Mouse (Mus musculus) forebrain, embryonic 15.5 days (tissue): Measurements from ENCODE around the gene Sgcd. TPM values are rescaled to one million over a fixed set of nuclear protein-coding genes. Genes with fewer than 3 reads are reported as not detected.
"Not testable (repeated sequence)": the region's sequence is repeated elsewhere in the genome, so short reads cannot be mapped to it uniquely, and the experiment has no call there.

Experiments
- ATAC-seq: fragments of 200-750 bp; cut with Nextera tagmentation; replicated peaks from 2 replicates; pipeline ENCODE4 v1.8.0; 2017; ENCODE audit warnings: mild to moderate bottlenecking, moderate TSS enrichment, moderate library complexity
- H3K27ac ChIP-seq: fragments of 300-500 bp; sonication (generic); replicated peaks from 2 replicates; pipeline ENCODE4 v1.5.1; 2015; ENCODE audit warnings: mild to moderate bottlenecking, inconsistent platforms
- H3K27me3 ChIP-seq: fragments of 300-500 bp; sonication (generic); 2 replicates; pipeline ENCODE4 v1.6.1; 2015; ENCODE audit warnings: inconsistent platforms
- H3K36me3 ChIP-seq: fragments of 300-500 bp; sonication (generic); 2 replicates; pipeline ENCODE4 v1.6.1; 2015; ENCODE audit warnings: mild to moderate bottlenecking, inconsistent platforms
- H3K4me1 ChIP-seq: fragments of 300-500 bp; sonication (generic); 2 replicates; pipeline ENCODE4 v1.6.1; 2015; ENCODE audit warnings: inconsistent platforms
- H3K4me2 ChIP-seq: fragments of 300-500 bp; sonication (generic); replicated peaks from 2 replicates; pipeline ENCODE4 v1.6.1; 2015; ENCODE audit warnings: mild to moderate bottlenecking, inconsistent platforms
- H3K4me3 ChIP-seq: fragments of 300-500 bp; sonication (generic); 2 replicates; pipeline ENCODE4 v1.5.1; 2015; ENCODE audit warnings: mild to moderate bottlenecking, inconsistent platforms
- H3K9ac ChIP-seq: fragments of 300-500 bp; sonication (generic); replicated peaks from 2 replicates; pipeline ENCODE4 v1.6.1; 2015; ENCODE audit warnings: mild to moderate bottlenecking, inconsistent platforms
- H3K9me3 ChIP-seq: fragments of 300-500 bp; sonication (generic); 2 replicates; pipeline ENCODE4 v1.6.1; 2016; ENCODE audit warnings: inconsistent platforms
- WGBS: fragments of 180-500 bp; shearing (Covaris S2); methylation state at CpG from one replicate; pipeline ENCODE4 v1.1.7; 2015; ENCODE audit warnings: mixed read lengths; 5-methylcytosine and 5-hydroxymethylcytosine counted together
- polyA plus RNA-seq: library from polyadenylated mRNA; unstranded; fragments of >200 nt; fragmentation: Nextera tagmentation; extraction: Ambion mirVana; gene quantifications from 2 replicates; pipeline ENCODE4 v1.2.1, GENCODE M21; 2015

The Sgcd gene
- polyA plus RNA-seq, 1 experiment from 2014 or later = 3.2 TPM

GRCm38 (mm10) chr11:47442266-47442665 lies 546.5 kb downstream of the Sgcd start:
- WGBS = 68% methylated on average over 2 of the region's 2 CpGs
- no peaks in the 10 kb centered on the region for H3K4me1 ChIP-seq

GRCm38 (mm10) chr11:47399607-47400006 lies 589.2 kb downstream of the Sgcd start:
- no peaks in the 10 kb centered on the region for H3K36me3 ChIP-seq
- no peak overlapping the region for H3K4me2 ChIP-seq
- H3K9me3 ChIP-seq = no peaks in the 10 kb centered on the region
- no peak overlapping the region for H3K27ac ChIP-seq
- no peak overlapping the region for H3K9ac ChIP-seq
- no peaks in the 10 kb centered on the region for H3K4me1 ChIP-seq
- ATAC-seq = no peak
- WGBS = 10% methylated on average over 3 of the region's 3 CpGs
- H3K27me3 ChIP-seq = no peaks in the 10 kb centered on the region
- H3K4me3 ChIP-seq = no peak overlapping the region

More at GRCm38 (mm10) chr11:47442266-47442665, 546.5 kb downstream of the Sgcd start:
- H3K4me3 ChIP-seq = no peak overlapping the region
- H3K4me2 ChIP-seq = no peak overlapping the region
- ATAC-seq = no peak
- H3K36me3 ChIP-seq = no peaks in the 10 kb centered on the region
- no peaks in the 10 kb centered on the region for H3K27me3 ChIP-seq
- no peak overlapping the region for H3K9ac ChIP-seq
- H3K9me3 ChIP-seq = no peaks in the 10 kb centered on the region
- H3K27ac ChIP-seq = no peak overlapping the region

- H3K9me3 ChIP-seq, H3K4me3 ChIP-seq, H3K36me3 ChIP-seq, H3K27me3 ChIP-seq, H3K27ac ChIP-seq, H3K9ac ChIP-seq, H3K4me2 ChIP-seq, H3K4me1 ChIP-seq, ATAC-seq: not testable (repeated sequence)
- 82% methylated on average over 2 of the region's 2 CpGs for WGBS
Observed at GRCm38 (mm10) chr11:47390798-47391197, 598.0 kb downstream of the Sgcd start.

GRCm38 (mm10) chr11:47389327-47389726 lies 599.4 kb downstream of the Sgcd start:
- H3K4me2 ChIP-seq = no peak overlapping the region
- H3K9me3 ChIP-seq = no peaks in the 10 kb centered on the region
- no peaks in the 10 kb centered on the region for H3K36me3 ChIP-seq
- H3K4me1 ChIP-seq = no peaks in the 10 kb centered on the region
- no peak overlapping the region for H3K9ac ChIP-seq
- no peak overlapping the region for H3K4me3 ChIP-seq
- ATAC-seq = no peak
- no peak overlapping the region for H3K27ac ChIP-seq
- no peaks in the 10 kb centered on the region for H3K27me3 ChIP-seq

GRCm38 (mm10) chr11:47387726-47388125 lies 601.0 kb downstream of the Sgcd start:
- Histone ChIP-seq H3K9ac (no peak overlapping the region), H3K4me1 (no peaks in the 10 kb centered on the region), H3K36me3 (no peaks in the 10 kb centered on the region), H3K4me2 (no peak overlapping the region), H3K27ac (no peak overlapping the region), H3K9me3 (no peaks in the 10 kb centered on the region), H3K27me3 (no peaks in the 10 kb centered on the region), H3K4me3 (no peak overlapping the region)
- WGBS = 89% methylated on average over 3 of the region's 3 CpGs
- no peak for ATAC-seq

- no peaks in the 10 kb centered on the region for H3K4me1 ChIP-seq
- no peaks in the 10 kb centered on the region for H3K9me3 ChIP-seq
- no peak overlapping the region for H3K27ac ChIP-seq
- H3K9ac ChIP-seq = no peak overlapping the region
- no peak overlapping the region for H3K4me2 ChIP-seq
- H3K4me3 ChIP-seq = no peak overlapping the region
- no peak for ATAC-seq
- H3K27me3 ChIP-seq = no peaks in the 10 kb centered on the region
- no peaks in the 10 kb centered on the region for H3K36me3 ChIP-seq
Observed at GRCm38 (mm10) chr11:47386136-47386535, 602.6 kb downstream of the Sgcd start.

GRCm38 (mm10) chr11:47379630-47379958 lies 609.2 kb downstream of the Sgcd start:
- Histone ChIP-seq H3K9me3 (no peaks in the 10 kb centered on the region), H3K4me1 (peaks cover 11% of the 10 kb centered on the region), H3K27me3 (no peaks in the 10 kb centered on the region), H3K27ac (0 out of 2 replicates have a peak overlapping the region, but pooled peaks have one; percentile 23), H3K4me2 (peak overlapping the region; percentile 64), H3K4me3 (no peak overlapping the region; the same call in 1 of the 2 replicates), H3K36me3 (no peaks in the 10 kb centered on the region), H3K9ac (no peak overlapping the region)
- WGBS = 51% methylated on average over 4 of the region's 4 CpGs
- no peak for ATAC-seq

GRCm38 (mm10) chr11:47378843-47379629 lies 609.7 kb downstream of the Sgcd start:
- Histone ChIP-seq H3K4me3 (peak overlapping the region; percentile 34), H3K4me2 (peak overlapping the region; percentile 64), H3K36me3 (no peaks in the 10 kb centered on the region), H3K27me3 (no peaks in the 10 kb centered on the region), H3K27ac (peak overlapping the region; percentile 23), H3K9me3 (no peaks in the 10 kb centered on the region), H3K9ac (peak overlapping the region; percentile 46), H3K4me1 (peaks cover 11% of the 10 kb centered on the region)
- WGBS = 9% methylated on average over 25 of the region's 25 CpGs
- peak; percentile 88 for ATAC-seq

- H3K9me3 ChIP-seq = no peaks in the 10 kb centered on the region
- H3K4me1 ChIP-seq = peaks cover 11% of the 10 kb centered on the region
- H3K36me3 ChIP-seq = no peaks in the 10 kb centered on the region
- no peaks in the 10 kb centered on the region for H3K27me3 ChIP-seq
- 75% methylated on average over 6 of the region's 6 CpGs for WGBS
- no peak overlapping the region for H3K4me3 ChIP-seq
- no peak for ATAC-seq
- H3K9ac ChIP-seq = no peak overlapping the region
- H3K4me2 ChIP-seq = no peak overlapping the region
- no peak overlapping the region for H3K27ac ChIP-seq
Observed at GRCm38 (mm10) chr11:47377421-47377820, 611.3 kb downstream of the Sgcd start.

GRCm38 (mm10) chr11:47376915-47377314 lies 611.9 kb downstream of the Sgcd start:
- Histone ChIP-seq H3K9ac (no peak overlapping the region), H3K36me3 (no peaks in the 10 kb centered on the region), H3K4me1 (peaks cover 11% of the 10 kb centered on the region), H3K9me3 (no peaks in the 10 kb centered on the region), H3K27me3 (no peaks in the 10 kb centered on the region), H3K27ac (no peak overlapping the region), H3K4me3 (no peak overlapping the region), H3K4me2 (no peak overlapping the region)
- ATAC-seq = no peak
- WGBS = 72% methylated on average over 1 of the region's 1 CpGs

GRCm38 (mm10) chr11:47371616-47372015 lies 617.2 kb downstream of the Sgcd start:
- no peak overlapping the region for H3K4me2 ChIP-seq
- ATAC-seq = no peak
- no peaks in the 10 kb centered on the region for H3K4me1 ChIP-seq
- H3K27me3 ChIP-seq = no peaks in the 10 kb centered on the region
- H3K9ac ChIP-seq = no peak overlapping the region
- no peak overlapping the region for H3K27ac ChIP-seq
- H3K36me3 ChIP-seq = no peaks in the 10 kb centered on the region
- WGBS = 47% methylated on average over 2 of the region's 2 CpGs
- H3K9me3 ChIP-seq = no peaks in the 10 kb centered on the region
- no peak overlapping the region for H3K4me3 ChIP-seq

- Histone ChIP-seq H3K36me3 (no peaks in the 10 kb centered on the region), H3K4me2 (no peak overlapping the region), H3K9ac (no peak overlapping the region), H3K27ac (no peak overlapping the region), H3K4me3 (no peak overlapping the region), H3K27me3 (peaks cover 3% of the 10 kb centered on the region; the same call in 1 of the 2 replicates), H3K4me1 (no peaks in the 10 kb centered on the region), H3K9me3 (no peaks in the 10 kb centered on the region)
- ATAC-seq = no peak
- WGBS = 85% methylated on average over 2 of the region's 2 CpGs
Observed at GRCm38 (mm10) chr11:47351585-47351984, 637.2 kb downstream of the Sgcd start.

- peak; percentile 92 for ATAC-seq
- H3K4me2 ChIP-seq = no peak overlapping the region
- H3K27ac ChIP-seq = no peak overlapping the region
- peaks cover 17% of the 10 kb centered on the region; the same call in 1 of the 2 replicates for H3K27me3 ChIP-seq
- WGBS = 3% methylated on average over 2 of the region's 2 CpGs
- H3K36me3 ChIP-seq = no peaks in the 10 kb centered on the region
- H3K9ac ChIP-seq = no peak overlapping the region
- no peaks in the 10 kb centered on the region for H3K9me3 ChIP-seq
- H3K4me3 ChIP-seq = no peak overlapping the region
- H3K4me1 ChIP-seq = peaks cover 17% of the 10 kb centered on the region; the same call in 1 of the 2 replicates
Observed at GRCm38 (mm10) chr11:47343486-47343885, 645.3 kb downstream of the Sgcd start.
